Mouse (Mus musculus): ENCODE results near the gene Grik4. TPM values are rescaled to one million over a fixed set of nuclear protein-coding genes. Genes with fewer than 3 reads are reported as not detected.
A peak's percentile ranks its signal among the peaks of the same experiment; 100 is the strongest.
"Not testable (repeated sequence)": the region's sequence is repeated elsewhere in the genome, so short reads cannot be mapped to it uniquely, and the experiment has no call there.

The Grik4 gene
- 0.10 and 0.13 TPM in 2 replicates for polyA plus RNA-seq (2015; fragmentation: Nextera tagmentation; extraction: Ambion mirVana)

- DNase-seq (ENCODE audit: low spot score), result no peak
These were observed at the start of gene Grik4 for GRCm38 (mm10) chr9:42943781-42944535. TSS of gene Grik4 (minus strand) at chr9:42944493.

DNA sequence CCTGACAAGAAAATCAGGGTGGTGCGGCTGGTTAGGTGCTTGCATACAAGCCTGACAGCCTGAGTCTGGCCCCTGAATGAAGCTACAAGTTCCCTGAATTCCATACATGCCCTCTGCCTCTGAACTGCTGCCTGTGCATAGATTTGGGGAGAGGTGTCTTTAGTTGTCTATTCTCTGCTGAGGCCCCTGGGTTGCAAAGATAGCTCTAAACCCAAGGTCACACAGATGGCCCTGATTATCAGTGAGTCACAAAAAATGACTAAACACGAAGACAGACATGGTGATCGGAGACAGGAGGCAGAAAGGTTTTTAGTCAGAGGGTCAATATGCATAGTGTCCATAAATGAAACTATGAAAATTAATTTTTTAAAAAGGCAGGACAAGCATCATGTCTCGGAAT is 49.4 kb upstream of the Grik4 start:
- DNase-seq (ENCODE audit: low spot score), result no peak

DNA sequence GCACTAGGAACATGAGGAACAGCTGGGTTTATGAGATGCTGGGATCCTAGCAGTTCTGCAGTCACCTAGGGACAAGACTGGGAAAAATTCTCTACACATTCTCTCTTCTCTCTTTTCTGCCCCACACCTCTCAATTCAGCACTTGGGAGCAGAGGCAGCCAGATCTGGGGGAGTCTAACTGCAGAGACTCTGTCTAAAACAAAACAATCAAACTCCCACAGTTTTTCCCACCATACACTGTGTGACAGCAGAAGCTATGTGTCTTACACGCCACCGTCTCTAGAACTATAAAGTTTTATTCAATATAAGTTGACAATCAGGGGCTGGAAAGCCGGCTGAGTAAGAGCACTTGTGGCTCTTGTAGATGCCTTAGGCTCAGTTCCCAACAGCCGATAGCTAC is 43.7 kb upstream of the Grik4 start:
- no peak for DNase-seq (ENCODE audit: low spot score)

DNA sequence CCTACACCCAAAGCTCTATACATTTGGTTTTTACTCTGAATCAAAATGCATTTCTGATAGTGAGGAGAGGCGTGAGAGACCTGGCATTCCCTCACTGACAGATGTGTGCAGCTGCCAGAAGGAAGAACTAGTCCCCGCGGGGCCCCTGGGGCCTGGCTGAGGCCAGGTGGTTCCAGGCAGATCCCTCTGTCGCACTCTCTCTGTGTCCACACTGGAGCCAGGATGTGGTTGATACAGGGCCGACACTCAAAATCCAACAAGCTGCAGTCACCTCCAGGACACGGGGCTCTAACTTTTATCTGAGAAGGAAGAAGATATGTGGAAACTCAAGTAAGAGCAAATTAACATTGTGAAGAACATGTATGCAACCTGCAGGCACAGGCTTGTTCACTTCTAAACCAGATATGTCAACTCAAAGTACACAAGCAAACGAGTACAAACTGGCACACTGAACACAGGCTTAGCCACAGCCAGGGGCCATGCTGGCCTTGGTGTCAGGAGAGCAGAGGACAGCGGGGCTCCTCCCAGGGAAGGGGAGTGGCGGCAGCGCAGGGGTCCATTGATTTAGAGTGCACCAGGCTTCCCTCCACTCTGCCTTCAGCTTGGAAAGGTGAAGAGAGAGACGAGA is 24.7 kb upstream of the Grik4 start:
- DNase-seq (ENCODE audit: low spot score), result no peak

DNA sequence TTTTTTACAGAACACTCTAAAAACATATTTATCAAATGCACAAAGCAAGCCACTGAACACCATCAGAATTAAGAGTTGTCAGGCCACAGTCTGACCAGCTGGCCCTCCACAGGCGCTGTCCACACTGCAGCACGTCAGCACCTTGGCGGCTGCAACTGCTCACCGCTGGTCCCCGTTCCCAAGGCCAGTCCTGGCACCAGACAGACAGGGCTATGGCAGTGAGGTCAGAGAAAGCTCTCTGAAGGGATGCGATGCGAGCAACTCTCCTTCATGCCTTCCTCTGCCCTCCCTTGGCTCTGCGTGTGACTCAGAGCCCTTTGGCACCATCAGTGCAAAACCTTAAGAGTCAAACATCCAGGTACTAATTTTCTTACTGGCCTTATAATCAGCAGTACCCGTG is 23.4 kb upstream of the Grik4 start:
- no peak for DNase-seq (ENCODE audit: low spot score)

DNA sequence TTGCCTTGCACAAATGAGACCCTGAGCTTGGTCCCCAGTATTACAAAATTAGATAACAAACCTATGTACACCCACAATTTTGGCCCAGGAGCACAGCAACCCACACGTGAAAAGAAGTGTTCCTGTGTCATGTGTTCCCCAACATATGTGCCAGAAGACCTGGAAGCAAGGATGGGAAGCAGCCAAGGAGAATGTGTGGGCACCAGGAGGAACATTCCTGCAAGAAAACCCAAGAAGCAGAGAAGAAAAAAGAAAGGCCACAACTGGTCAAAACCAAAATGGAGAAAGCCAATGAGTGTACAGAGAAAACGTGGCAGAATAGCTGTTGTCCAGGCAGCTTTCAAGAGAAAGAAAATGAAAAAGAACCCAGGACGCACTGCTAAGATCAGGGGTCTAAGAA is 20.5 kb upstream of the Grik4 start:
- not testable (repeated sequence) for DNase-seq (ENCODE audit: low spot score)

DNA sequence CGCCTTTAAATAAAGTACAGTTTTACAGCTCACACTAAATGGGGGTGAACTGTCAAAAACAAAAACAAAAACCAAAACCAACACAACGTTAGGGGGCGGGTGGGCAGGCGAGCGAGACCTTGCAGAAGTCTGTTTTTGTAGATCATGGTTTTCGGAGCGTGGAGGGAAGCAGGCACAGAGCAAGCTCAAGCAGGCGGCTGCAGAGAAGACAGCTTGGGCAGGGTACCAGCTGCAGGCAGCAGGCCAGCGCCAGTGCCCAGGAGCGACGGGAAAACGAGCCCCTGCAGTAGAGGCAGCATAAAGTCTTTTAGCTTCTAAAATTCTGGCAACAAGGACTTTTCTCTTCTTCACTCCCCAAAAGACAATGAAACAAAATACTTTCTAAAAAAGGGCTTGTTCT is 20.1 kb upstream of the Grik4 start:
- no peak for DNase-seq (ENCODE audit: low spot score)

GRCm38 (mm10) chr9:42962506-42962905 is 18.2 kb upstream of the Grik4 start:
- no peak for DNase-seq (ENCODE audit: low spot score)

DNA sequence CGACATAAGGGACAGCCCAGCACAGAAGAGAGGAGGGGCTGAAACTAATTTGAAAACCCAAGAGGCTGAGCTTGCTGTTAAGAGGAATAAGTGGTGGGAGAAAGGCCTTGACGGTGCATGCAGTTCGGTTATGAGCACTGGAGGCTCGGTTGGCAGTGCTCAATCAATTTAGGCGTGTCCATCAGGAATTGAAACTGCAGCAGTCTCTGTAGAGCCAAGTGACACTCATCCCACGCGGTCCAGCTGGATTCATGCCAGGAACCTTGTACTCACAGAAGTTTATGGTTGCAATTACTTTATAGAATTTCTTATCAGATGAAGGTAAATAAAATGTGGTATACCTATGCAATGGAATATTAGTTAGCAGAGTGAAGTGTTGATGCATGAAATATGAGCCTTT is 14.1 kb upstream of the Grik4 start:
- no peak for DNase-seq (ENCODE audit: low spot score)

DNA sequence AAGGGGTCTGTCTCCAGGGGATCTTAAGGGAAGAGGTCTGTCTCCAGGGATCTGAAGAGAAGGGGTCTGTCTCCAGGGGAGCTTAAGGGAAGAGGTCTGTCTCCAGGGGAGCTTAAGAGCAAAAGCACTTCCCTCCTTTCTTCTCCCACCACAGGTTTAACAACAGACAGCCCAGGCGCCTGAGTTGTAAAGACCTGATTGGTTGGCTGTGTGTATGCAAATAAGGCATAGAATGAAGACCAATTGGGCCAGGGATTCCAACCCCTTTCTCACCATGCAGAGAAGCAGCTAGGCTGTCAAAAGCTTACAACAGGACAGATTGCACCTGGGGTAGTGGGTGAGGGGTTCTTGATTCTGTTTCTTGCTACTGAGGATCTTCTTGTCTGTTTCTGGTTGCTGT is 4.1 kb upstream of the Grik4 start:
- DNase-seq (ENCODE audit: low spot score), result no peak

DNA sequence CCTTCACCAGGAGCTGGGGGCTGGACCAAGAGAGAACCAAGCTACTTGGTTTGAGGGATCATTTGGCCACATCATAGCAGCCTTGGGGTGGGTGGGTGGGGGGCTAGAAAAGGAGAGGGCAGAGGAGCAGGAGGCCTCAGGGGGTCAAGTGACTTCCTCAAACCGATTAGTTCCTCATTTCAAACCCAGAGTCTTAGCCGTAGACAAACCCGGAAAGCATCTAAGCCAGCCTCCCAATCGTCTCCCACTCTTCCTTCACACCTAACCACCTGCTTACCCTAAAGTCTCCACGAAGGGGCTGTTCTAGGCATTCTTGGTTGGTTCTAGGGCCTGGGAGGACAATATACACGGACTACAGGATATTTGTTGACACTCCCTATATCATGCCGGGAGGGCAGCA is 881 bp upstream of the Grik4 start:
- DNase-seq (ENCODE audit: low spot score), result no peak

- DNase-seq (ENCODE audit: low spot score), result peak; percentile 46
These were observed 278 bp upstream of the Grik4 start for GRCm38 (mm10) chr9:42944536-42945006.

GRCm38 (mm10) chr9:42943057-42943529 is 1.2 kb downstream of the Grik4 start:
- no peak for DNase-seq (ENCODE audit: low spot score)

GRCm38 (mm10) chr9:42942148-42942547 is 2.1 kb downstream of the Grik4 start:
- DNase-seq (ENCODE audit: low spot score), result no peak

DNA sequence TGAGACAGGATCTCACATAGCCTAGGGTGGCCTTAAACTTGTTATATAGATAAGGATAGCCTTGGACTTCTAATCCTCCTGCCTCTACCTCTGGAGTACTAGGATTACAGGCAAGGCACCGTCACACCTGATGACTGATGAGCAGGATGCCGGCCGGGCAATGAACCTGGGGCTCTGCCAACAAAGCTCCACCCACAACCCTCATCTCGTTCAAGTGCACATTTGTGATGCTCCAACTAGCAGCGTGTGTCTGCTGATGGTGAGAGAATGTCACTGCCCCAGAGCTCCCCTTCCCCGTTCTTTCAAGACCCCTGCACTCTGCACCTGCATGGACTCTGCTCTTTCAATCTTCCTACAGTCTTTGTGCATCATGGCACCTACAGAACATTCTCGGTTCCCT is 12.1 kb downstream of the Grik4 start:
- DNase-seq (ENCODE audit: low spot score), result no peak

- no peak for DNase-seq (ENCODE audit: low spot score)
These were observed 16.8 kb downstream of the Grik4 start for GRCm38 (mm10) chr9:42927498-42927897.

DNA sequence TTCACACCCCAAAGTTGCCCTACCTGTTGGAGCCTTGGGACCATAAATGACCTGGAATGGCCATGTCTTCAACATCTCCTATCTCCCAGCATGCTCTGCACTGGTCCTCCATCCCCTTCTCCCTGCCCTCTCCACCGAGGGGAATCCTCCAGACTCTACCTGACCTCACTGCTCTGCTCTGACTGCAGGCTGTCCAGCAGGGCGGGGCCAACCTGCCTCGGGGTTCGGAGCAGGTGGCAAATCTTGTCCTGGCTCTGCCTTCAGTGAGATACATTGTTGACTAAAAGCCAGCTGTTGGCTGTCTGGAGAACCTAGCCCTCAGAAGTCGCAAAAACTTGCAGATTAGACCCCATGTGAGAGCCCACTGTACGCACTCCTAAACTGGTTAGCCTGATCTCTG is 17.7 kb downstream of the Grik4 start:
- no peak for DNase-seq (ENCODE audit: low spot score)

GRCm38 (mm10) chr9:42921830-42922229 is 22.5 kb downstream of the Grik4 start:
- no peak for DNase-seq (ENCODE audit: low spot score)

DNA sequence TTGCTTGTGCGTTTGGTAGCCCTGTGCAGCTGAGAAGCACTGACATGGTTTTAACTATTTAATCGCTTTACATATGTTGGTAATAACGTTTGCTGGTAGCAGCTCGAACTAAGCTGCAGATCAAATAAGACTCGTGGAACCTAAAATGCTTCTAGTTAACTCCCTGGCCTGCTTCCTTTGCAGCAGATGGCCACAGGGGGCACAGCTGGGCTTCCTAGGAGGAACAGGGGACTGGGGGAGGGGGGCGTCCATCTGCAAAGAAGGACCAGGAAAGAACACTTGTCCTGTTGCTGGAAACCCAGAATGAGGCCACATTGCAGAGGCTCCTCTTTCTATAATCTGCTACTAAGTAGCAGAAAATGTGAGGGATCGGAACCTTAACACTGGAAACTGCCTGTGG is 24.1 kb downstream of the Grik4 start:
- DNase-seq (ENCODE audit: low spot score), result no peak

DNA sequence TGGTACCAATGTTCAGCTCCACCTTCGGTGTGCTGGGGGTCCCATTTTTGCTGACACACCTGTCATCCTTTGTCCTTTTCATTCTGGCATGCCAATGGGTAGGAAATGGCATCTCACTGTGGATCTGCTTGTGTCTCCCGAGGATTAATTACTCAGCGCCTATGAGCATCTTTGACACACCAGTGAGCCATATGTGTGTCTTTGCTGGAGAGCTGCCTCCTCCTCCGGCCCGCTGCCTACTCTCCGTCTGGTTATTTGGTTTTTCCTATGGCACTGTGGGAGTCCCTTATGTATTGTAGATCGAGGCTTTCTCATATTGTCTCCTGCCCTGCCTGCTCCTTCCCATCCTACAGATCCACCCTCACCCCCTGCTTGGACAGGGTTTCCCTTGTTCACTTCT is 26.4 kb downstream of the Grik4 start:
- DNase-seq (ENCODE audit: low spot score), result no peak

DNA sequence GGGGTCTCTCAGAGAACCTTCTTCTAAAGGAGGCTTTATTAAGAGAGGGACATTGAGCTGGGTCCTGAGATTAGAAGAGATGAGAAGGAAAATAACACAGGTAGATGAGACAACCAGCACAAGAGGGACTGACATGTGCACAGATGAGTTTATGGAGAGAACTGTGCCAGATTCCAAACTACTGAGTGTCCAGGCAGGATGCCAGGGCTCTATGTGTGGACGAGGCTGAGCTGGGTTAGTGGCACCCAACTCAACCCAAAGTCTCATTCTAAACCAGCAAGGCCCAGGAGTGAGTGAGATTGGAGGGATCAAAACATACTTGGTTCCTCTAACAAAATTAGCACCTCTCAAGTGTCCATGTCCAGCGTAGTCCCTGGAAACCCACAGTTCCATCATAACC is 31.1 kb downstream of the Grik4 start:
- DNase-seq (ENCODE audit: low spot score), result no peak

- DNase-seq (ENCODE audit: low spot score), result no peak
These were observed 35.5 kb downstream of the Grik4 start for GRCm38 (mm10) chr9:42908657-42909313.
